8 mouse cellular contexts compared by ENCODE assay signal in the genomic region with DNA sequence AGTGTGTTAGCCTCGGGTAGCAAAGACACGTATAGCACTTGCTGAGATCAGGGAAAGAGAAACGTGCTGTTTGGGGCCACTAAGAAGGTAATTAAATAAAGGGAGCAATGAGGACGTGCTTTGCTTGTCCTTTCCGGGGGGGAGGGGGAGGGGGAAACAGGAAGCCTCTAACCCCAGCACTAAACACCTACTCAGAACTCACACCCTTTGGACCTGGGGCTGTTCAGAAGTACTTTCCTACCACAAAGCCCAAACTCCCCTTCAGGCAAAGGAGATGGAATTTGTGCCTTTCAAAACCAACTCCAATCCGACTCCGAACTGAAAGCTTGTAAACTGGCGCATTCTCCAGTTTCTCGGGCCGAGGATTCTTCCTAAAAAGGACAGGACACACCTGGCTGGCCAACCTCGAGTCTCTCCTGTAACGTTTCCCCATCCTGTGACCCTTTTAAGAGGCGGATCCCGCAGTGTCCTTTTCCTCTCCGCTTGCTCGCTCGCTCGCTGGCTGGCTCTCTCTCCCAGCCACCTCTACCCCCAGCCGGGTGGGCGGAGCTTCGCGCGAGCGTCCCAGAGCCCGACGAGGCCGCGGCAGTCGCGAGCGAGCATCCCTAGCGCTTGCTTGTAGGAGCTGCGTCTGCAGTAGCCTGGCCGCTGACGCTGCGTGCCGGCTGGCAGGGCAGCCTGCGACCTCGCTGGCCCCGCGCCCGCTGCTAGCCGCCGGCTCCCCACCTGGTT. TPM values are rescaled to one million over a fixed set of nuclear protein-coding genes. Genes with fewer than 3 reads are reported as not detected.
DNase-seq lines count a peak whose midpoint lies in the region; ATAC-seq and TF ChIP-seq lines count a peak whose summit lies in the region.

No protein-coding gene starts in this region.

- H3K36me3 ChIP-seq in lung, embryonic 14.5 days (ENCODE audit: insufficient read depth), result no peaks in the 10 kb centered on the region

- 9% methylated on average over 42 of the region's 44 CpGs for WGBS in lung, embryonic 14.5 days

- H3K4me3 ChIP-seq in lung, embryonic 14.5 days (ENCODE audit: low read depth, low read length), result peak overlapping the region; percentile 51

- no peak for TF ChIP-seq CTCF in lung, embryonic 14.5 days (IDR thresholded peaks at IDR 0.05; ENCODE audit: low read depth)

- ATAC-seq in frontal cortex, adult (ENCODE audit: low TSS enrichment), result peak; percentile 96
- peak; percentile 97 to 98 for ATAC-seq in hematopoietic stem cell, adult 5-6 weeks (replicated peaks in 1 of 2; ENCODE audit: insufficient read depth in 1 of 2, low FRiP score in 2 of 2, low TSS enrichment in 1 of 2, low read depth in 1 of 2, poor library complexity in 2 of 2, severe bottlenecking in 2 of 2)
- ATAC-seq in lung, embryonic 14.5 days (ENCODE audit: insufficient read depth), result peak; percentile 99
- peak; percentile 97 for ATAC-seq in neutrophil, adult 5-6 weeks (ENCODE audit: extremely low read depth, insufficient number of reproducible peaks, low FRiP score, poor library complexity, severe bottlenecking)

- no peaks in the 10 kb centered on the region for H3K4me1 ChIP-seq in lung, embryonic 14.5 days (ENCODE audit: insufficient read depth)

- no peak overlapping the region; the same call in 1 of the 2 replicates for H3K27ac ChIP-seq in lung, embryonic 14.5 days (ENCODE audit: low read depth)

- peaks cover 8% of the 10 kb centered on the region; the same call in 1 of the 2 replicates for H3K27me3 ChIP-seq in lung, embryonic 14.5 days (ENCODE audit: insufficient read depth, low read length)

- H3K9me3 ChIP-seq in lung, embryonic 14.5 days (ENCODE audit: low read depth, low read length), result no peaks in the 10 kb centered on the region

- H3K4me2 ChIP-seq in lung, embryonic 14.5 days, result peak overlapping the region; percentile 73

- DNase-seq in Muller cell, postnatal 12 days (ENCODE audit: inconsistent ontology term), result peak; percentile 64
- DNase-seq in cerebellum, adult 9-11 months, result peak; percentile 94
- DNase-seq in layer of hippocampus, adult 8-10 months (ENCODE audit: low spot score in 2 of 2), result peak; percentile 50 to 69
- peak; percentile 88 for DNase-seq in lung, embryonic 14.5 days
- peak; percentile 87 for DNase-seq in testis, postnatal 14 days (ENCODE audit: low spot score)

- H3K9ac ChIP-seq in lung, embryonic 14.5 days, result peak overlapping the region; percentile 49

RNA-seq across cellular contexts. Expression of a gene that starts 47.1 kb away (rescaled TPM):
- total RNA-seq in hematopoietic stem cell, adult 5-6 weeks (2017), result 0.45 and 0.81 TPM in 2 replicates
- total RNA-seq in layer of hippocampus, adult 8-10 months (2022), result 10 to 100 TPM; 21.6 to 33.8 (median 30.3) TPM
- 3.1 and 3.4 TPM in 2 replicates for polyA plus RNA-seq in lung, embryonic 14.5 days (2014; fragmentation: Nextera tagmentation; extraction: Ambion mirVana)
- 2.8 and 3.3 TPM in 2 replicates for total RNA-seq in neutrophil, adult 5-6 weeks (2017)
